Mouse (Mus musculus) MEL (cell line): Measurements from ENCODE around the gene Ipcef1. TPM values are rescaled to one million over a fixed set of nuclear protein-coding genes. Genes with fewer than 3 reads are reported as not detected.

Source experiments
- DNase-seq: peaks from one replicate; pipeline ENCODE4 v3.0.0; 2011; ENCODE audit warnings: low read depth, low spot score
- H3K27ac ChIP-seq: 2 replicates; pipeline ENCODE4 v1.5.1; 2012; ENCODE audit warnings: low read depth, mild to moderate bottlenecking, control low read depth, low read length, moderate library complexity; ENCODE audit not compliant: control insufficient read depth
- H3K27me3 ChIP-seq, 2 experiments: fragments of 150-350 bp in 1 of 2; sonication (generic) in 1 of 2; 2 replicates each; pipeline ENCODE4 v1.6.1; 2012; ENCODE audit warnings: low read length in 2 of 2, mild to moderate bottlenecking in 2 of 2, improper control_type of control experiment in 1 of 2, moderate library complexity in 1 of 2; ENCODE audit not compliant: insufficient read depth in 2 of 2, control insufficient read depth in 1 of 2
- H3K36me3 ChIP-seq, 2 experiments: 2 replicates each; pipeline ENCODE4 v1.6.1; 2012 to 2014; ENCODE audit warnings: low read length in 2 of 2, improper control_type of control experiment in 1 of 2, inconsistent platforms in 1 of 2, mild to moderate bottlenecking in 1 of 2; ENCODE audit not compliant: insufficient read depth in 2 of 2, control insufficient read depth in 1 of 2
- H3K4me1 ChIP-seq, 2 experiments: fragments of 150-350 bp in 1 of 2; sonication (generic) in 1 of 2; 2 replicates each; pipeline ENCODE4 v1.6.1; 2012; ENCODE audit warnings: low read length in 2 of 2, improper control_type of control experiment in 1 of 2, mild to moderate bottlenecking in 1 of 2; ENCODE audit not compliant: insufficient read depth in 2 of 2, control insufficient read depth in 1 of 2
- H3K4me3 ChIP-seq, 2 experiments: fragments of 150-350 bp in 1 of 2; sonication (generic) in 1 of 2; 2 replicates each; pipeline ENCODE4 v1.5.1; 2012; ENCODE audit warnings: low read depth in 2 of 2, low read length in 2 of 2, mild to moderate bottlenecking in 2 of 2, moderate library complexity in 2 of 2, control low read depth in 1 of 2, improper control_type of control experiment in 1 of 2; ENCODE audit not compliant: control insufficient read depth in 1 of 2, insufficient read depth in 1 of 2
- H3K79me2 ChIP-seq: 2 replicates; pipeline ENCODE4 v1.6.1; 2012; ENCODE audit warnings: mild to moderate bottlenecking, low read length, moderate library complexity; ENCODE audit not compliant: control insufficient read depth, poor library complexity, insufficient read depth
- H3K9ac ChIP-seq: 2 replicates; pipeline ENCODE4 v1.6.1; 2012; ENCODE audit warnings: low read depth, mild to moderate bottlenecking, control low read depth, low read length, moderate library complexity; ENCODE audit not compliant: control insufficient read depth, poor library complexity, severe bottlenecking
- H3K9me3 ChIP-seq: fragments of 150-350 bp; sonication (generic); replicated peaks from 2 replicates; pipeline ENCODE4 v1.6.1; 2012; ENCODE audit warnings: mild to moderate bottlenecking, low read length, improper control_type of control experiment, moderate library complexity; ENCODE audit not compliant: insufficient read depth
- CHD1 ChIP-seq: IDR thresholded peaks from 2 replicates; pipeline ENCODE4 v1.6.1; 2012; ENCODE audit warnings: low read depth, mild to moderate bottlenecking, inconsistent platforms, low read length, improper control_type of control experiment
- CHD2 ChIP-seq: IDR thresholded peaks from 2 replicates; pipeline ENCODE4 v1.6.1; 2011; ENCODE audit warnings: low read length, improper control_type of control experiment
- E2F4 ChIP-seq: IDR thresholded peaks from 2 replicates; pipeline ENCODE4 v1.6.1; 2011; ENCODE audit warnings: low read depth, low read length, improper control_type of control experiment, borderline replicate concordance
- ELF1 ChIP-seq: IDR thresholded peaks from 2 replicates; pipeline ENCODE4 v1.6.1; 2014; ENCODE audit warnings: low read depth, mild to moderate bottlenecking, inconsistent platforms, low read length, improper control_type of control experiment, moderate library complexity
- ETS1 ChIP-seq: IDR thresholded peaks from 2 replicates; pipeline ENCODE4 v1.6.1; 2012; ENCODE audit warnings: low read depth, mild to moderate bottlenecking, inconsistent platforms, low read length, improper control_type of control experiment, moderate library complexity
- GABPA ChIP-seq: IDR thresholded peaks from 2 replicates; pipeline ENCODE4 v1.6.1; 2012; ENCODE audit warnings: low read depth, mild to moderate bottlenecking, inconsistent platforms, low read length, improper control_type of control experiment, moderate library complexity
- GATA1 ChIP-seq: IDR thresholded peaks from 2 replicates; pipeline ENCODE4 v1.6.1; 2011; ENCODE audit warnings: low read depth, low read length, improper control_type of control experiment
- HCFC1 ChIP-seq: IDR thresholded peaks from 2 replicates; pipeline ENCODE4 v1.6.1; 2012; ENCODE audit warnings: low read depth, mild to moderate bottlenecking, inconsistent platforms, low read length, improper control_type of control experiment, moderate library complexity
- JUND ChIP-seq: IDR thresholded peaks from 2 replicates; pipeline ENCODE4 v1.6.1; 2011; ENCODE audit warnings: low read depth, mild to moderate bottlenecking, improper control_type of control experiment, low read length
- KAT2A ChIP-seq: conservative IDR thresholded peaks from 2 replicates; pipeline ENCODE4 v1.6.1; 2012; ENCODE audit warnings: low read depth, low read length, improper control_type of control experiment, inconsistent platforms
- MAFK ChIP-seq: IDR thresholded peaks from 2 replicates; pipeline ENCODE4 v1.6.1; 2011; ENCODE audit warnings: low read depth, mild to moderate bottlenecking, low read length, improper control_type of control experiment, borderline replicate concordance
- MAX ChIP-seq: IDR thresholded peaks from 2 replicates; pipeline ENCODE4 v1.6.1; 2011; ENCODE audit warnings: low read length, improper control_type of control experiment
- MAZ ChIP-seq: IDR thresholded peaks from 2 replicates; pipeline ENCODE4 v1.6.1; 2012; ENCODE audit warnings: low read depth, mild to moderate bottlenecking, inconsistent platforms, low read length, improper control_type of control experiment
- MYC ChIP-seq: IDR thresholded peaks from 2 replicates; pipeline ENCODE4 v1.6.1; 2011; ENCODE audit warnings: low read depth, mild to moderate bottlenecking, low read length, improper control_type of control experiment, moderate library complexity
- NELFE ChIP-seq: IDR thresholded peaks from 2 replicates; pipeline ENCODE4 v1.6.1; 2011; ENCODE audit warnings: low read depth, low read length, improper control_type of control experiment
- NRF1 ChIP-seq: IDR thresholded peaks from 2 replicates; pipeline ENCODE4 v1.6.1; 2014; ENCODE audit warnings: low read depth, mild to moderate bottlenecking, inconsistent platforms, low read length, improper control_type of control experiment, moderate library complexity; ENCODE audit not compliant: poor library complexity, insufficient read depth, severe bottlenecking
- POLR2A ChIP-seq, 2 experiments: IDR thresholded peaks; 2 replicates each; pipeline ENCODE4 v1.6.1; 2011 to 2012; ENCODE audit warnings: low read length in 2 of 2, mild to moderate bottlenecking in 2 of 2, control low read depth in 1 of 2, improper control_type of control experiment in 1 of 2, low read depth in 1 of 2, moderate library complexity in 1 of 2; ENCODE audit not compliant: control insufficient read depth in 1 of 2, insufficient read depth in 1 of 2, poor library complexity in 1 of 2
- SMC3 ChIP-seq: IDR thresholded peaks from 2 replicates; pipeline ENCODE4 v1.6.1; 2011; ENCODE audit warnings: low read depth, low read length, improper control_type of control experiment
- TCF12 ChIP-seq: IDR thresholded peaks from 2 replicates; pipeline ENCODE4 v1.6.1; 2014; ENCODE audit warnings: low read depth, mild to moderate bottlenecking, inconsistent platforms, low read length, improper control_type of control experiment, moderate library complexity
- UBTF ChIP-seq: IDR thresholded peaks from 2 replicates; pipeline ENCODE4 v1.6.1; 2012; ENCODE audit warnings: low read depth, mild to moderate bottlenecking, inconsistent platforms, low read length, improper control_type of control experiment, moderate library complexity, borderline replicate concordance; ENCODE audit not compliant: insufficient read depth
- USF1 ChIP-seq: IDR thresholded peaks from 2 replicates; pipeline ENCODE4 v1.6.1; 2014; ENCODE audit warnings: low read depth, mild to moderate bottlenecking, inconsistent platforms, low read length, improper control_type of control experiment, moderate library complexity
- USF2 ChIP-seq, 2 experiments: IDR thresholded peaks; 2 replicates each; pipeline ENCODE4 v1.6.1; 2011 to 2012; ENCODE audit warnings: improper control_type of control experiment in 2 of 2, low read length in 2 of 2, borderline replicate concordance in 1 of 2, inconsistent platforms in 1 of 2, low read depth in 1 of 2, mild to moderate bottlenecking in 1 of 2; ENCODE audit not compliant: insufficient read depth in 1 of 2
- ZC3H11A ChIP-seq: IDR thresholded peaks from 2 replicates; pipeline ENCODE4 v1.6.1; 2012; ENCODE audit warnings: low read depth, mild to moderate bottlenecking, inconsistent platforms, low read length, improper control_type of control experiment
- polyA plus RNA-seq, 2 experiments: library from polyadenylated mRNA; stranded (reverse) in 1 of 2; unstranded in 1 of 2; fragments of >175 nt in 1 of 2; fragments of >200 nt in 1 of 2; gene quantifications; 2 replicates each; pipeline versions ENCODE4 v1.2.1 to v1.2.4; 2012; ENCODE audit warnings: low replicate concordance in 2 of 2, low read depth in 1 of 2; ENCODE audit not compliant: insufficient read length in 2 of 2, insufficient read depth in 1 of 2, missing spikeins in 1 of 2
- total RNA-seq: library from RNA; depleted of rRNA; stranded (reverse); fragments of 300-350 nt; gene quantifications from 2 replicates; pipeline ENCODE4 v1.2.3, GENCODE M21; 2012

Ipcef1 gene
- total and polyA plus RNA-seq, 3 experiments, result not detected

GRCm38 (mm10) chr10:7025028-7025427, 27.2 kb downstream of the Ipcef1 start:
- H3K9me3 ChIP-seq, result no peaks in the 10 kb centered on the region
- no peak overlapping the region for H3K4me3 ChIP-seq
- H3K36me3 ChIP-seq, result no peaks in the 10 kb centered on the region
- H3K27ac ChIP-seq, result no peak overlapping the region
- no peak overlapping the region for H3K9ac ChIP-seq
- TF ChIP-seq KAT2A (no peak), NRF1 (no peak), JUND (no peak), ZC3H11A (no peak), SMC3 (no peak), GABPA (no peak), POLR2A (IDR thresholded peaks at IDR 0.05; ENCODE audit: control insufficient read depth in 1 of 2, insufficient read depth in 1 of 2, low read depth in 1 of 2, low read length in 2 of 2, poor library complexity in 1 of 2) (no peak), HCFC1 (no peak), GATA1 (no peak), ELF1 (no peak), MAX (no peak), UBTF (no peak), CHD2 (no peak), MAZ (no peak), MYC (no peak), USF1 (no peak), E2F4 (no peak), NELFE (no peak), CHD1 (no peak), ETS1 (no peak)
- no peaks in the 10 kb centered on the region for H3K27me3 ChIP-seq
- no peaks in the 10 kb centered on the region for H3K79me2 ChIP-seq
- DNase-seq, result no peak
- H3K4me1 ChIP-seq, result no peaks in the 10 kb centered on the region

- no peak overlapping the region for H3K9ac ChIP-seq
- no peaks in the 10 kb centered on the region for H3K79me2 ChIP-seq
- H3K36me3 ChIP-seq, result no peaks in the 10 kb centered on the region
- no peak for DNase-seq
- H3K27ac ChIP-seq, result no peak overlapping the region
- H3K9me3 ChIP-seq, result no peaks in the 10 kb centered on the region
- H3K4me1 ChIP-seq, result no peaks in the 10 kb centered on the region
- H3K27me3 ChIP-seq, result no peaks in the 10 kb centered on the region
- TF ChIP-seq NELFE, result no peak
- no peak for TF ChIP-seq TCF12
- TF ChIP-seq SMC3, result no peak
- no peak for TF ChIP-seq MAX
- TF ChIP-seq MAFK, result no peak
- no peak for TF ChIP-seq USF2 (IDR thresholded peaks at IDR 0.05; ENCODE audit: borderline replicate concordance in 1 of 2, insufficient read depth in 1 of 2, low read depth in 1 of 2, low read length in 2 of 2)
- TF ChIP-seq UBTF, result no peak
- TF ChIP-seq POLR2A (IDR thresholded peaks at IDR 0.05; ENCODE audit: control insufficient read depth in 1 of 2, insufficient read depth in 1 of 2, low read depth in 1 of 2, low read length in 2 of 2, poor library complexity in 1 of 2), result no peak
- TF ChIP-seq, all 39 proteins: peak for 0
- H3K4me3 ChIP-seq, result no peak overlapping the region
Observed at GRCm38 (mm10) chr10:7020551-7020950, 31.7 kb downstream of the Ipcef1 start.
